Mouse (Mus musculus) CH12.LX (cell line): ENCODE results near the gene Slc7a8. TPM values are rescaled to one million over a fixed set of nuclear protein-coding genes. Genes with fewer than 3 reads are reported as not detected.

ENCODE experiments used
- DNase-seq: peaks from one replicate; pipeline ENCODE4 v3.0.0-alpha.2; 2013; ENCODE audit errors: extremely low read depth
- H3K27ac ChIP-seq: 2 replicates; pipeline ENCODE4 v1.5.1; 2012; ENCODE audit warnings: low read depth, mild to moderate bottlenecking, control low read depth, moderate library complexity; ENCODE audit not compliant: insufficient read depth
- H3K27me3 ChIP-seq: replicated peaks from 2 replicates; pipeline ENCODE3; 2012; ENCODE audit warnings: inconsistent platforms
- H3K36me3 ChIP-seq, 2 experiments: replicated peaks in 1 of 2; 2 replicates each; pipeline versions ENCODE3 to v1.6.1; 2012; ENCODE audit warnings: inconsistent platforms in 1 of 2, low read length in 1 of 2, mild to moderate bottlenecking in 1 of 2, mixed read lengths in 1 of 2, moderate library complexity in 1 of 2; ENCODE audit not compliant: control insufficient read depth in 1 of 2, insufficient read depth in 1 of 2
- H3K4me1 ChIP-seq, 2 experiments: 2 replicates each; pipeline ENCODE4 v1.6.1; 2012; ENCODE audit warnings: inconsistent platforms in 1 of 2, moderate library complexity in 1 of 2; ENCODE audit not compliant: insufficient read depth in 2 of 2, control insufficient read depth in 1 of 2
- H3K4me2 ChIP-seq: 2 replicates; pipeline ENCODE4 v1.6.1; 2012; ENCODE audit warnings: low read depth, mild to moderate bottlenecking, control low read depth; ENCODE audit not compliant: poor library complexity, insufficient read depth, severe bottlenecking
- H3K4me3 ChIP-seq, 3 experiments: fragments of 150-350 bp in 1 of 3; sonication (generic) in 1 of 3; replicated peaks in 1 of 3; 2 replicates each; pipeline versions ENCODE3 to v1.5.1; 2011 to 2012; ENCODE audit warnings: low read depth in 2 of 3, low read length in 2 of 3, mild to moderate bottlenecking in 2 of 3, moderate library complexity in 2 of 3, control low read depth in 1 of 3, improper control_type of control experiment in 1 of 3, inconsistent platforms in 1 of 3, mixed read lengths in 1 of 3; ENCODE audit not compliant: poor library complexity in 1 of 3
- H3K79me2 ChIP-seq: replicated peaks from 2 replicates; pipeline ENCODE4 v1.6.1; 2012; ENCODE audit warnings: mild to moderate bottlenecking, moderate library complexity; ENCODE audit not compliant: control insufficient read depth, poor library complexity, insufficient read depth, severe bottlenecking; ENCODE audit errors: extremely low read depth
- H3K9ac ChIP-seq: 2 replicates; pipeline ENCODE4 v1.6.1; 2012; ENCODE audit warnings: low read depth, mild to moderate bottlenecking, control low read depth, moderate library complexity; ENCODE audit not compliant: insufficient read depth
- H3K9me3 ChIP-seq: replicated peaks from 2 replicates; pipeline ENCODE3; 2012; ENCODE audit warnings: low read length, inconsistent platforms, mixed read lengths
- BHLHE40 ChIP-seq: IDR thresholded peaks from 2 replicates; pipeline ENCODE4 v1.6.1; 2011; ENCODE audit warnings: mild to moderate bottlenecking, low read depth, low read length, improper control_type of control experiment
- CHD2 ChIP-seq: IDR thresholded peaks from 2 replicates; pipeline ENCODE4 v1.6.1; 2011; ENCODE audit warnings: low read length, improper control_type of control experiment
- CTCF ChIP-seq, 2 experiments: IDR thresholded peaks in 1 of 2; conservative IDR thresholded peaks in 1 of 2; 2 replicates each; pipeline ENCODE4 v1.5.1; 2011 to 2012; ENCODE audit warnings: low read depth in 2 of 2, low read length in 2 of 2, improper control_type of control experiment in 1 of 2, inconsistent platforms in 1 of 2, mild to moderate bottlenecking in 1 of 2, moderate library complexity in 1 of 2
- E2F4 ChIP-seq: IDR thresholded peaks from 2 replicates; pipeline ENCODE4 v1.6.1; 2011; ENCODE audit warnings: low read depth, low read length, improper control_type of control experiment; ENCODE audit not compliant: insufficient replicate concordance
- GABPA ChIP-seq: IDR thresholded peaks from 2 replicates; pipeline ENCODE4 v1.6.1; 2012; ENCODE audit warnings: low read depth, low read length, improper control_type of control experiment, inconsistent platforms; ENCODE audit not compliant: insufficient replicate concordance
- MAFK ChIP-seq: IDR thresholded peaks from 2 replicates; pipeline ENCODE4 v1.6.1; 2011; ENCODE audit warnings: low read length, improper control_type of control experiment; ENCODE audit not compliant: insufficient replicate concordance
- MAZ ChIP-seq: IDR thresholded peaks from 2 replicates; pipeline ENCODE4 v1.6.1; 2012; ENCODE audit warnings: low read depth, mild to moderate bottlenecking, inconsistent platforms, low read length, improper control_type of control experiment, moderate library complexity
- MEF2A ChIP-seq: IDR thresholded peaks from 2 replicates; pipeline ENCODE4 v1.6.1; 2014; ENCODE audit warnings: low read depth, mild to moderate bottlenecking, inconsistent platforms, low read length, improper control_type of control experiment, borderline replicate concordance
- MXI1 ChIP-seq: IDR thresholded peaks from 2 replicates; pipeline ENCODE4 v1.6.1; 2011; ENCODE audit warnings: mild to moderate bottlenecking, low read depth, low read length, improper control_type of control experiment
- NRF1 ChIP-seq: IDR thresholded peaks from 2 replicates; pipeline ENCODE4 v1.6.1; 2014; ENCODE audit warnings: low read depth, mild to moderate bottlenecking, inconsistent platforms, low read length, improper control_type of control experiment, moderate library complexity
- PAX5 ChIP-seq: IDR thresholded peaks from 2 replicates; pipeline ENCODE4 v1.6.1; 2012; ENCODE audit warnings: low read length, inconsistent platforms, mixed read lengths
- POLR2AphosphoS2 ChIP-seq: IDR thresholded peaks from 2 replicates; pipeline ENCODE4 v1.6.1; 2011; ENCODE audit warnings: low read depth, low read length, improper control_type of control experiment
- RCOR1 ChIP-seq: conservative IDR thresholded peaks from 2 replicates; pipeline ENCODE4 v1.6.1; 2012; ENCODE audit warnings: low read depth, mild to moderate bottlenecking, inconsistent platforms, low read length, improper control_type of control experiment
- TBP ChIP-seq: conservative IDR thresholded peaks from 2 replicates; pipeline ENCODE4 v1.6.1; 2011; ENCODE audit warnings: low read depth, low read length, improper control_type of control experiment
- TCF12 ChIP-seq: IDR thresholded peaks from 2 replicates; pipeline ENCODE4 v1.6.1; 2014; ENCODE audit warnings: low read depth, mild to moderate bottlenecking, inconsistent platforms, low read length, improper control_type of control experiment
- UBTF ChIP-seq: IDR thresholded peaks from 2 replicates; pipeline ENCODE4 v1.6.1; 2012; ENCODE audit warnings: low read depth, mild to moderate bottlenecking, inconsistent platforms, low read length, improper control_type of control experiment, moderate library complexity
- ZC3H11A ChIP-seq: IDR thresholded peaks from 2 replicates; pipeline ENCODE4 v1.6.1; 2012; ENCODE audit warnings: low read depth, mild to moderate bottlenecking, inconsistent platforms, low read length, improper control_type of control experiment
- ZKSCAN1 ChIP-seq: IDR thresholded peaks from 2 replicates; pipeline ENCODE4 v1.6.1; 2012; ENCODE audit warnings: low read depth, inconsistent platforms, low read length, improper control_type of control experiment, borderline replicate concordance
- ZMIZ1 ChIP-seq: IDR thresholded peaks from 2 replicates; pipeline ENCODE4 v1.6.1; 2012; ENCODE audit warnings: low read depth, mild to moderate bottlenecking, inconsistent platforms, low read length, improper control_type of control experiment
- ZNF384 ChIP-seq: IDR thresholded peaks from 2 replicates; pipeline ENCODE4 v1.6.1; 2012; ENCODE audit warnings: low read depth, low read length, improper control_type of control experiment, inconsistent platforms
- dilution Hi-C: fragments of 300-500 bp; cut with MboI; formaldehyde crosslinking; loops from 2 replicates; pipeline ENCODE4 v1.14.3; 2020; ENCODE audit warnings: low sequenced_read_pairs; ENCODE audit not compliant: extremely low pct_unique_long_range_greater_than_20kb, extremely low pct_ligation_motif_present
- in situ Hi-C: fragments of 300-500 bp; cut with MboI; formaldehyde crosslinking; loops from 3 replicates; pipeline ENCODE4 v1.14.3; 2019; ENCODE audit warnings: low sequenced_read_pairs, low pct_ligation_motif_present, low pct_unique_long_range_greater_than_20kb, mixed read lengths
- polyA plus RNA-seq: library from polyadenylated mRNA; unstranded; fragments of >175 nt; gene quantifications from 2 replicates; pipeline ENCODE4 v1.2.1, GENCODE M21; 2012; ENCODE audit warnings: low read depth; ENCODE audit not compliant: insufficient read length
- total RNA-seq, 2 experiments: library from RNA; depleted of rRNA; stranded (reverse); fragments of 300-350 nt in 1 of 2; fragments of >200 nt in 1 of 2; gene quantifications; 2 replicates each; pipeline ENCODE4 v1.2.3; 2012 to 2014

Gene Slc7a8
- total and polyA plus RNA-seq, 3 experiments, result 0.13 to 0.17 TPM; not detected in 1

DNA sequence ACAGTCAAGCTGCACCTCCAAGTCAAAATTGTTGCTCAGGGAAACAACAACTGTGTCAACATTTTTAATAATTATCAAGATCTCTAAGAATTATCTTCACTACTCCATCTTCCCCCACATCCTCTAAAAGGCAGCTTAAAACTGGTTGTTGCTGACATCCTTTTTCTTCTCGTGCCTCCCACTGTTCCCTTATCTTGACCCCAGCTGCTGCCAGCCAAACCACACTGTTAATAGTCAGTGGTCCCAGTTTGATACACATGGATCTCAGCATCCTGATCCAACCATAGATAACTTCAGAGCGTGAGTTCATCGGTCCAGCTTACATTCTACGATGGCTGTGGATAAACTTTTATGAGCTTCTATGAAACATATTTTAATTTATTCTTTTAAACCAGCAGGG, 3.9 kb downstream of the Slc7a8 start:
- peaks cover 0 to 5% of the 10 kb centered on the region in 2 experiments; a peak in 2 of 4 replicates for H3K4me1 ChIP-seq
- H3K4me3 ChIP-seq, result no peak overlapping the region
- DNase-seq, result no peak
- H3K27me3 ChIP-seq, result peaks cover 25% of the 10 kb centered on the region
- no peaks in the 10 kb centered on the region for H3K36me3 ChIP-seq
- H3K27ac ChIP-seq, result no peak overlapping the region
- in situ Hi-C loops, result no loop called here
- no peaks in the 10 kb centered on the region for H3K79me2 ChIP-seq
- TF ChIP-seq MAFK, result no peak
- TF ChIP-seq ZKSCAN1, result no peak
- TF ChIP-seq ZC3H11A, result no peak
- TF ChIP-seq, all 38 proteins: peak for 0
- Histone ChIP-seq H3K9me3 (no peaks in the 10 kb centered on the region), H3K9ac (no peak overlapping the region), H3K4me2 (no peak overlapping the region)
- dilution Hi-C loops, result no loop called here

DNA sequence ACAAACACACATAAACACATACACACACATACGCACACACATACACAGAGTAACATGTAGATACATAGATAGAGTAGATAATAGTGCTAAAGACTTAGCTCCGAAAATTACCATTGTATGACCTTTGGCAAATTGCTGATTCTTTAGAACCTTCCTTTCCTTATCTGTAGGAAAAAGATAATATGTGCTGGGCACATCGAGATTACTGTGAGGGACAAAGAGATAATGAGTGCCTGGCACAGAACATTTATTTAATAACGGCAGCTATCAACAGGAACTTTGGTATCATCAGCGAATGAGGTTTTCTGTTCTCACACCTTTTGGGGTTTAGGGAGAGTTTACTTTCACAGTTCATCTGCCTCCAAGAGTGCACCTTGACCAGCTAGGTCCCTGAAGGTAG, 5.0 kb downstream of the Slc7a8 start:
- Histone ChIP-seq H3K36me3 (no peaks in the 10 kb centered on the region), H3K4me2 (no peak overlapping the region), H3K79me2 (no peaks in the 10 kb centered on the region), H3K4me1 (peaks cover 0 to 3% of the 10 kb centered on the region in 2 experiments; a peak in 2 of 4 replicates), H3K27ac (no peak overlapping the region), H3K9me3 (no peaks in the 10 kb centered on the region), H3K27me3 (peaks cover 16% of the 10 kb centered on the region), H3K9ac (no peak overlapping the region), H3K4me3 (no peak overlapping the region)
- dilution Hi-C loops (no loop called here), in situ Hi-C loops (no loop called here)
- DNase-seq, result no peak
- TF ChIP-seq PAX5 (no peak), RCOR1 (no peak), GABPA (no peak), TBP (no peak), UBTF (no peak), CHD2 (no peak), MEF2A (no peak), MXI1 (no peak), NRF1 (no peak), TCF12 (no peak), MAZ (no peak), ZNF384 (no peak), CTCF (conservative IDR thresholded peaks at IDR 0.05 in 1 of 2, IDR thresholded peaks at IDR 0.05 in 1 of 2; ENCODE audit: low read depth in 2 of 2, low read length in 2 of 2) (no peak), E2F4 (no peak), POLR2AphosphoS2 (no peak), ZMIZ1 (no peak), BHLHE40 (no peak)
